Mouse (Mus musculus) forebrain, embryonic 11.5 days (tissue): ENCODE results near the gene AA467197. TPM values are rescaled to one million over a fixed set of nuclear protein-coding genes. Genes with fewer than 3 reads are reported as not detected.

ENCODE experiments used
- ATAC-seq: fragments of 200-750 bp; cut with Nextera tagmentation; replicated peaks from 2 replicates; pipeline ENCODE4 v1.8.0; 2017; ENCODE audit warnings: moderate TSS enrichment; ENCODE audit not compliant: low FRiP score
- DNase-seq: peaks from one replicate; pipeline ENCODE4 v3.0.0-alpha.2; 2017; ENCODE audit warnings: low spot score
- H3K27ac ChIP-seq: fragments of 300-500 bp; sonication (generic); 2 replicates; pipeline ENCODE4 v1.5.1; 2014; ENCODE audit warnings: low read depth, low read length
- H3K27me3 ChIP-seq: fragments of 300-500 bp; sonication (generic); 2 replicates; pipeline ENCODE4 v1.6.1; 2014; ENCODE audit warnings: mild to moderate bottlenecking, low read length, mixed read lengths; ENCODE audit not compliant: control insufficient read depth, insufficient read depth
- H3K36me3 ChIP-seq: fragments of 300-500 bp; sonication (generic); 2 replicates; pipeline ENCODE4 v1.6.1; 2014; ENCODE audit warnings: mild to moderate bottlenecking, low read length, moderate library complexity, mixed read lengths; ENCODE audit not compliant: control insufficient read depth, insufficient read depth
- H3K4me1 ChIP-seq: fragments of 300-500 bp; sonication (generic); replicated peaks from 2 replicates; pipeline ENCODE4 v1.6.1; 2014; ENCODE audit warnings: low read length, mixed read lengths; ENCODE audit not compliant: control insufficient read depth, insufficient read depth
- H3K4me2 ChIP-seq: fragments of 300-500 bp; sonication (generic); 2 replicates; pipeline ENCODE4 v1.6.1; 2014; ENCODE audit warnings: low read depth, mild to moderate bottlenecking, low read length, moderate library complexity, mixed read lengths; ENCODE audit not compliant: severe bottlenecking
- H3K4me3 ChIP-seq: fragments of 300-500 bp; sonication (generic); 2 replicates; pipeline ENCODE4 v1.5.1; 2014; ENCODE audit warnings: low read depth, low read length
- H3K9ac ChIP-seq: fragments of 300-500 bp; sonication (generic); 2 replicates; pipeline ENCODE4 v1.6.1; 2014; ENCODE audit warnings: low read length
- H3K9me3 ChIP-seq: fragments of 300-500 bp; sonication (generic); 2 replicates; pipeline ENCODE4 v1.6.1; 2016; ENCODE audit warnings: low read length, mixed read lengths; ENCODE audit not compliant: control insufficient read depth
- WGBS: fragments of 180-500 bp; shearing (Covaris S2); extraction: QIAGEN DNeasy Blood & Tissue Kit; methylation state at CpG from one replicate; pipeline ENCODE4 v1.1.7; 2014; 5-methylcytosine and 5-hydroxymethylcytosine counted together
- polyA plus RNA-seq: library from polyadenylated mRNA; unstranded; fragments of >200 nt; fragmentation: Nextera tagmentation; extraction: Ambion mirVana; gene quantifications from 2 replicates; pipeline ENCODE4 v1.2.1, GENCODE M21; 2014

AA467197 gene
- polyA plus RNA-seq, 1 experiment from 2014 or later, result 0.27 TPM

DNA sequence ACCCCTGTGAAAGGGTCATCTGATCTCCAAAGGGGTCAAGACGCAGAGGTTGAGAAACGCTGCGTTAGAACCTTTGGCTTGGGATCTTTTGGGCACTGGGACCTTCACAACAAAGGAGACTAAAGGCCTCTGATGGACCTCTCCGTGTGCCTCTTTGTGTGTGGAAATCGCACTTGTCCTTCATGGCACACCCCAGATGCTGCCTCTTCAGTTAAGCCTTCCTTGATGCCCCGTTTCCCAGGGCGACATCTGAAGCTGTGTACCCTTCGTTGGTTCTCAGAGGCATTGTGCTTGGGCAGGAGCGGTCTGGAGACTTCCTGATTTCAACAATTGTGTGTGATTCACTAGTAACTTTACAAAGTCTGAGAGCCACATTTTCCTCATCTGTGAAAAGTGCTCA lies 20.0 kb downstream of the AA467197 start:
- no peaks in the 10 kb centered on the region for H3K4me1 ChIP-seq
- H3K4me3 ChIP-seq, result no peak overlapping the region
- no peak overlapping the region for H3K27ac ChIP-seq
- 76% methylated on average over 9 of the region's 9 CpGs for WGBS
- no peaks in the 10 kb centered on the region for H3K9me3 ChIP-seq
- H3K36me3 ChIP-seq, result no peaks in the 10 kb centered on the region
- no peaks in the 10 kb centered on the region for H3K27me3 ChIP-seq
- no peak for DNase-seq
- H3K9ac ChIP-seq, result no peak overlapping the region
- no peak overlapping the region for H3K4me2 ChIP-seq
- ATAC-seq, result no peak

DNA sequence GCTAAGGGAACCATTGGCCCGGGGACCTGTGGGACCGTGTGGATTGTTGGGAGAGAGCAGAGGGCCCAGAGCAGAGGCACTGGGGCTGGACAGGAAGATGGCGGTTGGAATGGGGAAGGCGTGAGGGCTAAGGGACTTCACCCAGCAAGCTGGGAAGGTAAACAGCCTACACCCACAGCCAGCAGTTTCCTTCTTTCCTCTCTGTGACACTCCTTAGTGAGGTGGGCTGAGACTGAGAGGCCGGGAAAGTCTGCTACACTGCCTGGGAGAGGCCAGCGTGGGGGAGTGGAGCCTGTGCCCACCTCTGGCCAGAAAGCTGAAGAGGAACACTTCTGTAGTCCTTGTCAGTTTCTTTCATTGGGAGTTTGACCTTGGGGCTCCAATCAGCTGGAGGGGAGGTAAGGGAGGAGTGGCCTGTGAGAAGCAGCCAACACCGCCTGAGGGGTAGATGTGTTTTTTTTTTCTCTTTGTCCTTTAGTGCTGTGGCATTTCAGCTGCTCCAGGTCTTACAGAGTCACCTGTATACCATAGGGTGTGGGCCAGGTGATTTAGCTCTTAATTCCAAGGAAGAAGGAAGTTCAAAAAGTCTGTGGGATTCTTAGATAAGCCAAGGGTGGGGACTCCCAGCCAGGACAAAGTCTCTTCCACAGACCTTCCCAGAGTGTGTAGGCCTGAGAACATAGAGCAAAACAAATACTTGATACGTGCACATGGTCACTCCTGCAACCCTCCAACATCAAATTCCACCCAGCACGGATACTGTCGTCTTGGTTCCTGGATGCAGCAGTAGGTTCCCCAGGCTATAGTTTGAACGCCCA lies 21.1 kb downstream of the AA467197 start:
- 86% methylated on average over 11 of the region's 11 CpGs for WGBS
- Histone ChIP-seq H3K27ac (no peak overlapping the region), H3K36me3 (no peaks in the 10 kb centered on the region), H3K9me3 (no peaks in the 10 kb centered on the region), H3K4me2 (no peak overlapping the region), H3K27me3 (no peaks in the 10 kb centered on the region), H3K9ac (no peak overlapping the region), H3K4me3 (no peak overlapping the region), H3K4me1 (no peaks in the 10 kb centered on the region)
- ATAC-seq, result no peak
- DNase-seq, result no peak

DNA sequence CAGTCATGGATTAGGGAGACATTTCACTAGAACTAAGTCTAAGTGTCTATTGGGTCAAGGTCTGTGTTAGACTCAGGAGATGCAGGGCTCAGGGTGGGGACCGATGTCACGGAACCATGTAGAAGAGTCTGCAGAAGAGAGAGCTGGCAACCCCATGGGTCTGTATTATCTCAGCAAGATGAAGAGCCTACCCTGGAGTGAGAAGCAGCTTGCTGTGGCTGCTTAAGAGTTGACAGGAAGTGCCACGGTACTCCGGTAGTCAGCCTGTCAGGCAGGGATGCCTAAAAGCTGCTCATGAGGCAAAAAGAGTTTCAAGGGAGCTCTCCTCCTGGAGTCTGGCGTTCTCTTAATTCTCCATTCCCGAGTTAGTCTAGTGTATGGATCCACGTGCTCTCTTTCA lies 23.0 kb downstream of the AA467197 start:
- Histone ChIP-seq H3K36me3 (no peaks in the 10 kb centered on the region), H3K4me2 (no peak overlapping the region), H3K27ac (no peak overlapping the region), H3K9me3 (no peaks in the 10 kb centered on the region), H3K9ac (no peak overlapping the region), H3K27me3 (no peaks in the 10 kb centered on the region), H3K4me3 (no peak overlapping the region), H3K4me1 (no peaks in the 10 kb centered on the region)
- DNase-seq, result no peak
- no peak for ATAC-seq
- 84% methylated on average over 7 of the region's 7 CpGs for WGBS

- WGBS, result 59% methylated on average over 6 of the region's 6 CpGs
- H3K9ac ChIP-seq, result no peak overlapping the region
- H3K27ac ChIP-seq, result no peak overlapping the region
- no peak for DNase-seq
- ATAC-seq, result 0 out of 2 replicates have a peak, but pooled peaks have one; percentile 44
- H3K4me1 ChIP-seq, result no peaks in the 10 kb centered on the region
- no peak overlapping the region for H3K4me2 ChIP-seq
- no peaks in the 10 kb centered on the region for H3K9me3 ChIP-seq
- H3K4me3 ChIP-seq, result no peak overlapping the region
- H3K36me3 ChIP-seq, result no peaks in the 10 kb centered on the region
- H3K27me3 ChIP-seq, result no peaks in the 10 kb centered on the region
These were observed 28.6 kb downstream of the AA467197 start for GRCm38 (mm10) chr2:122665253-122665972.

- WGBS, result 49% methylated on average over 12 of the region's 12 CpGs
- H3K4me2 ChIP-seq, result no peak overlapping the region
- no peak overlapping the region for H3K27ac ChIP-seq
- no peaks in the 10 kb centered on the region for H3K27me3 ChIP-seq
- no peaks in the 10 kb centered on the region for H3K4me1 ChIP-seq
- no peak overlapping the region for H3K9ac ChIP-seq
- 0 out of 2 replicates have a peak, but pooled peaks have one; percentile 30 for ATAC-seq
- no peaks in the 10 kb centered on the region for H3K9me3 ChIP-seq
- H3K36me3 ChIP-seq, result no peaks in the 10 kb centered on the region
- H3K4me3 ChIP-seq, result no peak overlapping the region
- DNase-seq, result peak; percentile 64
These were observed 29.4 kb downstream of the AA467197 start for GRCm38 (mm10) chr2:122665973-122666875.

DNA sequence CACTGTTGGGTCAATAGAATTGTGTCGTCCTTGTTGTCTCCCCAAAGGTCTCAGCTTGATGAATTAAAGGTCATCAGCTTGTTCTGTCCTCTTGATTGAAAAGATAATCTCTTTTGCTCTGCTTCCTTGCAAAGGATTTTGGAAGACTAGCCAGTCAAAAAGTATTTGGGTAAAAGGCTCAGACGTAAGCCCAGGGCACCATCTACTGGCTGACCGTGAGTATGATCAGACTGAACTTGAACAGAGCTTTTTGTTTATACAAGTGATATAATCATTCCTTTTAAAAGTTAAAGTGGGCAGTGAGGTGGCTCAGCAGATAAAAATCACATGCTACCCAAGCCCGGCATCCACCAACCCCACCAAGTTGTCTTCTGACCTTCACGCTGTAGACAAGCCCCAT lies 31.1 kb downstream of the AA467197 start:
- Histone ChIP-seq H3K27me3 (no peaks in the 10 kb centered on the region), H3K9ac (no peak overlapping the region), H3K36me3 (no peaks in the 10 kb centered on the region), H3K4me3 (no peak overlapping the region), H3K4me1 (no peaks in the 10 kb centered on the region), H3K4me2 (no peak overlapping the region), H3K9me3 (no peaks in the 10 kb centered on the region), H3K27ac (no peak overlapping the region)
- DNase-seq, result no peak
- WGBS, result 59% methylated on average over 5 of the region's 5 CpGs
- ATAC-seq, result no peak

DNA sequence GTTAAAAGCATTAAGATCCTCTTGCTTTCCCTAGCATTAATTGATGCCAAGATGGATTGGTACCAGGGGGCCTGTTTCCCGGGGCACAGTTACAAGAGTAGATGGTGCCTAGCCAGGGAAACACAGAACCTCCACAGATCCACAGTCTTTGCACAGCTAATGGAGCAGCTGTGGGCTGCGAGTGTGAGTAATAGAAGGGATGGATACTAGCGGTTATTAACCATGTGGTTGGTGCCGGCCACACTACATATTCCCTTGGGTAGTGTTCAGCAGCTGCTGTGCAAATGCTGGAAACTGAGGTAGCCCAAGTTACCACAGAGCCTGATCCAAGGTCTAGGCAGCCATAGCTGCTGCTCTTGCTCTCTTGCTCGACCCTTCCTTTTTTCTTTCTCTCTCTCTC lies 34.9 kb downstream of the AA467197 start:
- 83% methylated on average over 5 of the region's 5 CpGs for WGBS
- Histone ChIP-seq H3K9ac (no peak overlapping the region), H3K4me2 (no peak overlapping the region), H3K9me3 (no peaks in the 10 kb centered on the region), H3K27me3 (no peaks in the 10 kb centered on the region), H3K4me1 (no peaks in the 10 kb centered on the region), H3K27ac (no peak overlapping the region), H3K36me3 (no peaks in the 10 kb centered on the region), H3K4me3 (no peak overlapping the region)
- DNase-seq, result no peak
- ATAC-seq, result no peak

- ATAC-seq (no peak), DNase-seq (no peak)
- no peaks in the 10 kb centered on the region for H3K4me1 ChIP-seq
- H3K36me3 ChIP-seq, result no peaks in the 10 kb centered on the region
- no peaks in the 10 kb centered on the region for H3K9me3 ChIP-seq
- no peak overlapping the region for H3K27ac ChIP-seq
- WGBS, result 79% methylated on average over 5 of the region's 5 CpGs
- H3K9ac ChIP-seq, result no peak overlapping the region
- H3K4me3 ChIP-seq, result no peak overlapping the region
- H3K4me2 ChIP-seq, result no peak overlapping the region
- no peaks in the 10 kb centered on the region for H3K27me3 ChIP-seq
These were observed 36.1 kb downstream of the AA467197 start for GRCm38 (mm10) chr2:122672841-122673240.
